Mouse (Mus musculus) thymus, adult 2 months (tissue): ENCODE measurements around the gene Zfyve26. TPM values are rescaled to one million over a fixed set of nuclear protein-coding genes. Genes with fewer than 3 reads are reported as not detected.
"Not testable (repeated sequence)": the region's sequence is repeated elsewhere in the genome, so short reads cannot be mapped to it uniquely, and the experiment has no call there.

Experiments
- DNase-seq: peaks from one replicate; pipeline ENCODE4 v3.0.0; 2021
- H3K27ac ChIP-seq: fragments of 200-500 bp; 2 replicates; pipeline ENCODE4 v1.5.1; 2012; ENCODE audit warnings: low read length, control low read depth; ENCODE audit not compliant: control insufficient read depth, insufficient read depth
- H3K27me3 ChIP-seq: fragments of 200-500 bp; 2 replicates; pipeline ENCODE4 v1.6.1; 2012; ENCODE audit warnings: mild to moderate bottlenecking, low read length, moderate library complexity, mixed read lengths; ENCODE audit not compliant: control insufficient read depth, insufficient read depth
- H3K36me3 ChIP-seq: fragments of 200-500 bp; 2 replicates; pipeline ENCODE4 v1.6.1; 2012; ENCODE audit warnings: mild to moderate bottlenecking, low read length, moderate library complexity; ENCODE audit not compliant: control insufficient read depth, insufficient read depth
- H3K4me1 ChIP-seq: fragments of 200-500 bp; replicated peaks from 2 replicates; pipeline ENCODE4 v1.6.1; 2012; ENCODE audit warnings: low read length; ENCODE audit not compliant: control insufficient read depth, insufficient read depth
- H3K4me3 ChIP-seq: fragments of 200-500 bp; 2 replicates; pipeline ENCODE4 v1.5.1; 2012; ENCODE audit warnings: mild to moderate bottlenecking, low read length, control low read depth, moderate library complexity; ENCODE audit not compliant: control insufficient read depth, insufficient read depth
- CTCF ChIP-seq: fragments of 200-500 bp; IDR thresholded peaks from 2 replicates; pipeline ENCODE4 v1.5.1; 2012; ENCODE audit warnings: mild to moderate bottlenecking, control low read depth, low read length, moderate library complexity, borderline replicate concordance; ENCODE audit not compliant: control insufficient read depth, poor library complexity, insufficient read depth; ENCODE audit errors: extremely low read depth
- POLR2A ChIP-seq: fragments of 200-500 bp; IDR thresholded peaks from 2 replicates; pipeline ENCODE4 v1.6.1; 2012; ENCODE audit warnings: mild to moderate bottlenecking, low read length, control low read depth, moderate library complexity; ENCODE audit not compliant: control insufficient read depth, poor library complexity, insufficient read depth; ENCODE audit errors: extremely low read depth
- WGBS: fragments of 180-500 bp; shearing (Covaris S2); methylation state at CpG from one replicate; pipeline ENCODE4 v1.1.7; 2018; 5-methylcytosine and 5-hydroxymethylcytosine counted together
- polyA plus RNA-seq: library from polyadenylated mRNA; depleted of rRNA; stranded (reverse); fragments of >200 nt; gene quantifications from 2 replicates; pipeline ENCODE4 v1.2.3, GENCODE M21; 2012

Zfyve26 gene
- polyA plus RNA-seq, 1 experiment, result 39.0 TPM

- DNase-seq, result no peak
- Histone ChIP-seq H3K27ac (no peak overlapping the region), H3K27me3 (no peaks in the 10 kb centered on the region), H3K4me1 (no peaks in the 10 kb centered on the region), H3K4me3 (no peak overlapping the region), H3K36me3 (no peaks in the 10 kb centered on the region)
- no peak for TF ChIP-seq CTCF
- no peak for TF ChIP-seq POLR2A
- WGBS, result 99% methylated on average over 2 of the region's 2 CpGs
Measured at GRCm38 (mm10) chr12:79327868-79328267, 31.8 kb upstream of the Zfyve26 start.

GRCm38 (mm10) chr12:79326745-79327144 is 30.6 kb upstream of the Zfyve26 start:
- Histone ChIP-seq H3K4me3 (no peak overlapping the region), H3K27ac (no peak overlapping the region), H3K27me3 (no peaks in the 10 kb centered on the region), H3K36me3 (no peaks in the 10 kb centered on the region), H3K4me1 (no peaks in the 10 kb centered on the region)
- no peak for DNase-seq
- TF ChIP-seq CTCF (no peak), POLR2A (no peak)
- 96% methylated on average over 2 of the region's 2 CpGs for WGBS

- Histone ChIP-seq H3K27me3 (no peaks in the 10 kb centered on the region), H3K4me3 (no peak overlapping the region), H3K4me1 (no peaks in the 10 kb centered on the region), H3K27ac (no peak overlapping the region), H3K36me3 (no peaks in the 10 kb centered on the region)
- DNase-seq, result no peak
- WGBS, result 91% methylated on average over 2 of the region's 2 CpGs
- no peak for TF ChIP-seq CTCF
- TF ChIP-seq POLR2A, result no peak
Measured at GRCm38 (mm10) chr12:79326236-79326635, 30.1 kb upstream of the Zfyve26 start.

DNA sequence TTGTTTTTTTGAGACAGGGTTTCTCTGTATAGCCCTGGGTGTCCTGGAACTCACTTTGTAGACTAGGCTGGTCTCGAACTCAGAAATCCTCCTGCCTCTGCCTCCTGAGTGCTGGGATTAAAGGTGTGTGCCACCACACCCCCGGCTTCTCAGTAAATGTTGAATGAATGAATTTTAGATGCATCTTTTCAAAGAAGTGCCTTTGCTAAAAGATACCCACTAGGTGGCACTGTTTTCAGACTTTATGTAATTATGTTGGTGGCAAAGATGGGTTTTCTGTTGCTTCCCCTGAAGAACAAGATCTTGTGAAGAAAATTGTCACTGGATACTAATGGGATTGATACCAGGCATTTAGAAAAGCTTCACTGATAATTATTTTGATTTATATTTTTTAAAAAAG is 26.4 kb upstream of the Zfyve26 start:
- not testable (repeated sequence) for H3K4me3 ChIP-seq, DNase-seq, H3K27me3 ChIP-seq, H3K27ac ChIP-seq, H3K4me1 ChIP-seq, H3K36me3 ChIP-seq
- WGBS, result 84% methylated on average over 2 of the region's 2 CpGs

DNA sequence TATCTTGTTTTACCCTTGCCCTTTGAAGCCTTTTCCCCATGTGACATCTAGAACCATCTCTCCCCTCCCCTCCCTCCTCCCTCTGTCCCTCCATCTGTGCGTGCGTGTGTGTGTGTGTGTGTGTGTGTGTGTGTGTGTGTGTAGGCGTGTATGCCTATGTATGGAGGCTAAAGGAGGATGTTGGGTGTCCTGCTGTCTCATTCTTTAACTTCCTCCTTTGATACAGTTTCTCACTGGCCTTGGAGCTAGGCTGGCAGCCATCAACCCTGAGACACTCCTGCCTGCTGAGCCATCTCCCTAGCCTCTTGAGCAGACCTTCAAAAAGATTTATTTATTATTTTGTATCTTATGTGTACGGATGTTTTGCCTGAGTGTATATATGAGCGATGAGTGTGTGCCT is 24.8 kb upstream of the Zfyve26 start:
- TF ChIP-seq CTCF (no peak), POLR2A (no peak)
- peaks cover 2% of the 10 kb centered on the region; the same call in 1 of the 2 replicates for H3K4me1 ChIP-seq
- no peak overlapping the region for H3K27ac ChIP-seq
- H3K4me3 ChIP-seq, result no peak overlapping the region
- no peak for DNase-seq
- no peaks in the 10 kb centered on the region for H3K27me3 ChIP-seq
- H3K36me3 ChIP-seq, result no peaks in the 10 kb centered on the region
- WGBS, result 40% methylated on average over 5 of the region's 5 CpGs

DNA sequence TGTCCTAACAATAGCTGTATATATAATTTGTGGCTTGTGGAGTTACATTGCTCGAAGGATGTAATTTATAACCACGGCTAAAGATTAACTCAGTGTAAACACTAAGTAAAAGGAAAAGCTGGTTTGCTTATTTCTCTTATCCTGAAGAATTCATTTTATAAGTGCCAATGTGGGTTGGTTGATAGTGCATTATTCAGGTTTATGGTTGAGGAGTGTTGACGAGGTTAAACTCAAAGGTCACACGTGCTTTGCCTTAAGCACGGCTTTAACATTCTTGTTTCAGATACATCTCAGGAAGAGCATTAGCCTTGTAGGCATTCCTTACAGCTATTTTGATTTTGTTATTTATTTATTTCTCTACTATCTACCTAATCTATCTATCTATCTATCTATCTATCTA is 21.2 kb upstream of the Zfyve26 start:
- H3K4me1 ChIP-seq, result peaks cover 2% of the 10 kb centered on the region; the same call in 1 of the 2 replicates

DNA sequence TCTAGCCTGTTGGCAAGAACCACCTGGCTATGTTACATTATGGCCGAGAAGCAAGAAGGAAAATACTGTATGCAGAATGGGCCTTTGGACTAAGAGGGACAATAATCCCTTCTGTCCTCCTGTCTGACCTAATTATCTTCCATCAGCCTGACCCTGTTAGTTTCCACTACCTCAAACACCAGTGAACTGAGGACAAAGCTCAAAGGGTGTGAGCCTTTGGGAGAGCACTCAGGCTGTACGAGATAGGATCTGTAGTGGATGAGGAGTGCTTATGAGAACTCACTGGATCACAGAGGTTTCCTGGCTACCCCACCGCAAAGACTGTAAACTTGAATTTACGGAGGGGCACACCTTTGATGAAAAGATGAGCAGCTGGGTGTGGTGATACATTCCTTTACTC is 17.6 kb upstream of the Zfyve26 start:
- Histone ChIP-seq H3K4me3 (no peak overlapping the region), H3K4me1 (no peaks in the 10 kb centered on the region), H3K36me3 (no peaks in the 10 kb centered on the region), H3K27ac (no peak overlapping the region), H3K27me3 (no peaks in the 10 kb centered on the region)
- no peak for DNase-seq
- TF ChIP-seq POLR2A, result no peak
- no peak for TF ChIP-seq CTCF
- WGBS, result 98% methylated on average over 4 of the region's 4 CpGs

More for the DNA sequence above, 21.2 kb upstream of the Zfyve26 start:
- no peak for DNase-seq
- 96% methylated on average over 5 of the region's 5 CpGs for WGBS
- TF ChIP-seq POLR2A (no peak), CTCF (no peak)
- H3K4me3 ChIP-seq, result no peak overlapping the region
- H3K27ac ChIP-seq, result no peak overlapping the region
- no peaks in the 10 kb centered on the region for H3K27me3 ChIP-seq
- H3K36me3 ChIP-seq, result no peaks in the 10 kb centered on the region

DNA sequence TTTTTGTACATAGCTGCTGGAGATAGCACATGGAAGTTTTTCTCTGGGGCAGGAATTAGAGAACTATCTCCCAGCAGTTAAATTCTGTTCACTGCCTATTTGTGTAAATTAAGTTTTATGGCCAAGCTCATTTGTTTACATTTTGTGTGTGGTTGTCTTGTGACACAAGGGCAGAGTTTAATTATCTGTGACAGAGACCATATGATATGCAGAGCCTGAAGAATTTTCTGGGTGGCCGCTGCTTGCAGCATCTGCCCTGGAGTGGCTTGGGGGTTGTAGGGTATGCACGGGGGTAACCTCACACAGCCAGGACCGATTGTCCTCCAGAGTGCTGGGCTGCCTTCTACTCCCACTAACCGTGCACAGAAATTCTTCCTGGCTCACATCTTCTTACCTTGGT is 9.9 kb upstream of the Zfyve26 start:
- Histone ChIP-seq H3K27ac (no peak overlapping the region), H3K4me1 (no peaks in the 10 kb centered on the region), H3K27me3 (no peaks in the 10 kb centered on the region), H3K4me3 (no peak overlapping the region), H3K36me3 (no peaks in the 10 kb centered on the region)
- TF ChIP-seq CTCF (no peak), POLR2A (no peak)
- 96% methylated on average over 4 of the region's 4 CpGs for WGBS
- DNase-seq, result no peak
